Mouse (Mus musculus): ENCODE results near the gene Txnip.

GRCm38 (mm10) chr3:96556651-96557635 lies 814 bp upstream of the Txnip start:
- peak; percentile 47; the same call in 1 of the 2 replicates for TF ChIP-seq POLR2A (IDR thresholded peaks at IDR 0.05; ENCODE audit: insufficient read depth, low read depth, low read length)
- TF ChIP-seq CTCF (IDR thresholded peaks at IDR 0.05): no peak
